Mouse (Mus musculus) liver, adult (tissue): ENCODE measurements around the gene Rnf225.
A peak's percentile ranks its signal among the peaks of the same experiment; 100 is the strongest.

Source experiments
- GATA4 ChIP-seq: IDR thresholded peaks from 2 replicates; pipeline ENCODE4 v1.6.1; 2014; ENCODE audit warnings: mild to moderate bottlenecking, low read length; ENCODE audit not compliant: insufficient replicate concordance

The Rnf225 gene

DNA sequence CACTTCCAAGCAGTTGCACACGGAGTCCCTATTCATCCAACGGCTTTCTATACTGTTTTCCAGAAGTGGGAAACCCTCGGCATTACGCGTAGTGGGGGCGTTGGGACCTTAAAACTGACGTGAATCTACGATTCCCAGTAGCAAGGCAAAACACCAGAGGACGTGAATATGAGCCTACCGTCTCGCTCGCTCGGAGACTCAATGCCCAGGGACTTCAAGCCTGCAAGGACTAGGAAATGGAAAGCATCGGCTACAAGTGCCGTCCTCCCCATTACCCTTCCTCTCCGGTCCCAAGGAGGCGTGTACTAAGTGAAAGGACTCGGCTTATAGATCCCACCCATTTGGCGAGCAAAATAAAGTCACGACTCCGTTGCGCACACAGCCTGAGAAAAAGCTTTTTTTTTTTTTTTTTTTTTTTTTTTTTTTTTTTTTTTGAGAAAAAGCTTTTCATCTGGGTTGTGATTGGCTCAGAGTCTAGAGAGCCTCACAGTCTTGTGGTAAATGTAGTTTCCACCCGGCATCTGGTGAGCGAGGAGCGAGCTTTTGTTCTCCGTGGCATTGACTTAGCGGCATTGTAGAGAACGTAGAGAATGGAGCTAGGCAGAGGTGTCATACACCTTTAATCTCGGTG is 34.4 kb downstream of the Rnf225 start:
- TF ChIP-seq GATA4: no peak

DNA sequence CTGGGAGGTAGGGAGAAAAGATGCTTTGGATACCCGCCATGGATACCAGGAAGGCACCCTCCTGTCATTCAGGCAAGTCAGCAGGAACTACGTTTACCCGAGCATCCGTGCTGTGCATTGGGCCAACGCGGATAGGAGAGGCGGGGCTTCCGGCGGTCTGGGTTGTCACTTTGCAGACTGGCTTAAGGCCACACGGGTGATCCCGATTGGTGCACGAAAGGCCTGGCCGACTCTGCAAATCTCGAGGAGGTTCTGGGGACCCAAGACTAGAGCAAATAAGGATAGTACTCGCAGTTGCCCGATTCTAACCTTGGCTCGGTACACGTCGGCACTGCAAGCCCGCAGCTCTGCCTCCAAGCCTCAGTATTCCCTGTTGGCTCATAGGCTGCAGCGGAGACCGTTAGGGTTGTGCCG is 38.5 kb downstream of the Rnf225 start, which contains the start of gene Zfp324:
Zfp324 (plus strand) TSS at position 161 of the 414 bp plus-strand sequence.
- 0 out of 2 replicates have a peak, but pooled peaks have one; percentile 19 for TF ChIP-seq GATA4

- TF ChIP-seq GATA4: no peak
Measured at GRCm38 (mm10) chr7:12966104-12966845, 39.1 kb downstream of the Rnf225 start.

DNA sequence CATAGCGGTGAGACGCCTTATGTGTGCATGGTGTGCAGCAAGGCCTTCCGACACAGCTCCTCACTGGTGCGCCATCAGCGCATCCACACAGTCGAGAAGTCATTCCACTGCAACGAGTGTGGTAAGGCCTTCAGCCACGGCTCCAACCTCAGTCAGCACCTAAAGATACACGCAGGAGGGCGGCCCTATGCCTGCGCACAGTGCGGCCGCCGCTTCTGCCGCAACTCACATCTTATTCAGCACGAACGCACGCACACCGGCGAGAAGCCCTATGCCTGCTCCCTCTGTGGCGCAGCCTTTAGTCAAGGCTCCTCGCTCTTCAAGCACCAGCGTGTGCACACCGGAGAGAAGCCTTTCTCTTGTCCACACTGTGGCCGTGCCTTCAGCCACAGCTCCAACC is 43.7 kb downstream of the Rnf225 start:
- TF ChIP-seq GATA4: no peak

DNA sequence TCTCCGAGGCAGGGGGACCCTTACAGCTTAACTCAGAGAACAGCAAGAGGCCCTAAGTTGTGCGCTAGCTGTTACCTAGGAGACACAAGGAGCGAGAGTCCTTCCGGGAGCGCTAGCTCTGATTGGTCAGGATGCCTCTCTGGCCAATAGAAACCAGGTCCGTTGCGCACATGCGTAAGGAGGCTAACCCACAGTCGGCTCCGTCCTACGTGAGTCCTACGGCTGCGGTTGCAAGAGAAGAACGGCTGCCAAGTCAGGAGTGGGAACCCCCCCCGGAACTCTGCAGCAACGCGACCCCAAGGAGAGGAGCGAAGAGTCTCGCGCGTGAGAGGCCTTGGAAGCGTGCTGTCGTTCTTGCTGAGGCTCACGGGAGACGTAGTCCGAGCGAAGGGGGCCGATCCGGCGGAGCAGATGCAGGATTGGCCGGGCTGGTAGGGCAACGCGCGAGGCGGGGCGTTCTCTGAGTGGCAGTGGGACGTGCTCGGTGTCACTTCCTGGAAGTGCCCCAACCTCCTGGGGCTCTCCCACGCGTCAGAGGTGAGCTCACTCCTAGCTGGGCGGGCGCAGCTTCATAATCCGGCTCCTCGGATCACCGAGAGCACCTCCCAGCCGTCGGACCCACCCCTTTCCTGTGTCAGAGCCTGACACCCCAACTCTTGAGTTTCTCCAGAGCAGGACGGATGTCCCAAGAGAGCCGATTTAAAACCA is 50.6 kb downstream of the Rnf225 start, which contains the start of gene Zfp446:
Zfp446 (plus strand) TSS at position 167 of the 708 bp plus-strand sequence.
- peak; percentile 5; the same call in 1 of the 2 replicates for TF ChIP-seq GATA4

GRCm38 (mm10) chr7:12978931-12979722 is 51.9 kb downstream of the Rnf225 start:
- no peak for TF ChIP-seq GATA4

DNA sequence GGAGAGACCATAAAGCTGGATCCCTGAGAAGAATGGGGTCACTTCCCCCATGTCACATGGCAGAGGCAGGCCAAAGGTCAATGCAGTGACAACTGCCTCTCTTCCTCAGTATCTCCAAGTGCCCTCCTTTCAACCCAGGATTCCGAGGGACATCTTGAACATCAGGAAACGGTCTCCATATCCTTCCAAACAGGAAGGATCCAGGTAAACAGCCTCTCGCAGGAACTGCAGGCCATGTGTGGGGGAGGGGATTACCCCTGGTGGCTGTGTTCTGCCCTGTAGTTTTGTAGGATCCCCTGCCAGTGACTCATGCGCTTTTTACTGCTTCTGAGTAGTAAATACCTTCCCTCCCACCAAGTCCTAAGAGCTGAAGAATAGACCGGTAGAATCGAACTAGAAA is 52.6 kb downstream of the Rnf225 start:
- no peak for TF ChIP-seq GATA4

- TF ChIP-seq GATA4: no peak
Measured at GRCm38 (mm10) chr7:12980291-12980690, 53.1 kb downstream of the Rnf225 start.
